Mouse (Mus musculus) megakaryocyte, embryonic 14.5 days (primary cell): ENCODE measurements around the gene Prpf40a. TPM values are rescaled to one million over a fixed set of nuclear protein-coding genes. Genes with fewer than 3 reads are reported as not detected.

ENCODE experiments used
- H3K27me3 ChIP-seq: replicated peaks from 2 replicates; pipeline ENCODE3; 2012; ENCODE audit warnings: inconsistent platforms
- H3K36me3 ChIP-seq: replicated peaks from 2 replicates; pipeline ENCODE3; 2012; ENCODE audit warnings: low read length, inconsistent platforms, mixed read lengths
- H3K4me1 ChIP-seq: 2 replicates; pipeline ENCODE4 v1.6.1; 2012; ENCODE audit warnings: inconsistent platforms
- H3K4me3 ChIP-seq: replicated peaks from 2 replicates; pipeline ENCODE3; 2012; ENCODE audit warnings: moderate library complexity, mild to moderate bottlenecking, inconsistent platforms
- H3K9me3 ChIP-seq: 2 replicates; pipeline ENCODE4 v1.6.1; 2012; ENCODE audit warnings: inconsistent platforms
- FLI1 ChIP-seq: IDR thresholded peaks from 2 replicates; pipeline ENCODE4 v1.6.1; 2012; ENCODE audit warnings: low read length, inconsistent platforms, mixed read lengths
- GATA1 ChIP-seq: IDR thresholded peaks from 3 replicates; pipeline ENCODE4 v1.6.1; 2012; ENCODE audit warnings: mixed read lengths, low read length, inconsistent platforms, borderline replicate concordance
- polyA plus RNA-seq: library from polyadenylated mRNA; stranded (reverse); fragments of >175 nt; gene quantifications from 2 replicates; pipeline ENCODE4 v1.2.3, GENCODE M21; 2012; ENCODE audit warnings: low replicate concordance; ENCODE audit not compliant: insufficient read depth

The Prpf40a gene
- polyA plus RNA-seq, 1 experiment, result 8.1 TPM

DNA sequence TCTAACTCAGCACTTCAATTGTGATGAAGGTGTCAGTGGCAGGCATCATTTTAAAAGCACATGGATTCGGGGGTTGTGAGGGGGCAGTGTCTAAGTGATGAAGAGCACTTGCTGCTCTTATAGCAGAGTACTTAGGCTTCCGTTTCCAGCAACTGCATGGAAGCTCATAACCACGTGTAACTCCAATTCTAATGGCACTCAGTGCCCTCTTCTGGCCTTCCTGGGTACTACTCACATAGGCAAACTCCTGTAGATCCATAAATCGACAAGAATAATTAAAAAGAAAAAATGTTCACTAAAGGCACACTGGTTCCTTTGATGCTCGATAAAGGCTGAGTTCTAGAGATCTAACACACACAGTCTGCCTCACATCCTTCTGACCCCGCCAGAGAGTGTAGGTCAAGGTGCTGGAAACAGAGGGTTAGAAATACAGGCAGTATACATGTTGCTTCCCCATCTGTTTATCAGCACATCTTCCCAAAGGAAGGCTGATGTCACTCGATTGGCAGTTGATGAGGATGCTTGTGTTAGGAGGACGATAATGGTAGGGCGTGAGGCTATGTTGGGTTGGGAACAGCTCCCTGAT is 105.4 kb downstream of the Prpf40a start:
- H3K36me3 ChIP-seq, result no peaks in the 10 kb centered on the region
- peaks cover 3% of the 10 kb centered on the region; the same call in 1 of the 2 replicates for H3K4me1 ChIP-seq
- H3K9me3 ChIP-seq, result no peaks in the 10 kb centered on the region
- TF ChIP-seq FLI1, result no peak
- no peak for TF ChIP-seq GATA1
- H3K27me3 ChIP-seq, result no peaks in the 10 kb centered on the region
- H3K4me3 ChIP-seq, result no peak overlapping the region

Other genes starting within 250 kb of the Prpf40a start
- gene Arl6ip6, start 442 bp upstream of the Prpf40a start, polyA plus RNA-seq, result 14.8 and 23.1 TPM in 2 replicates